Mouse (Mus musculus): ENCODE measurements around the gene Vmn2r3. TPM values are rescaled to one million over a fixed set of nuclear protein-coding genes. Genes with fewer than 3 reads are reported as not detected.

The Vmn2r3 gene
- not detected in 2 replicates for total RNA-seq (2023)

GRCm38 (mm10) chr3:64289609-64290008, at the start of gene Vmn2r3:
Gene Vmn2r3 (minus strand): TSS chr3:64289709.

Other genes starting within 250 kb of the Vmn2r3 start
- gene Vmn2r1, start 208.2 kb downstream of the Vmn2r3 start, total RNA-seq (2023) = not detected in 2 replicates
- gene Vmn2r2, start 147.8 kb downstream of the Vmn2r3 start, total RNA-seq (2023) = not detected in 2 replicates
- gene Vmn2r4, start 125.7 kb upstream of the Vmn2r3 start, total RNA-seq (2023) = not detected in 2 replicates
- not detected in 2 replicates for gene Vmn2r5, start 220.1 kb upstream of the Vmn2r3 start, total RNA-seq (2023)

Data from neutrophil, adult 65 days (primary cell).